Mouse (Mus musculus): ENCODE measurements around the gene A4gnt. TPM values are rescaled to one million over a fixed set of nuclear protein-coding genes. Genes with fewer than 3 reads are reported as not detected.
"Not testable (repeated sequence)": the region's sequence is repeated elsewhere in the genome, so short reads cannot be mapped to it uniquely, and the experiment has no call there.

A4gnt gene
- not detected in 2 replicates for polyA plus RNA-seq (2015; fragmentation: Nextera tagmentation; extraction: Ambion mirVana)

DNA sequence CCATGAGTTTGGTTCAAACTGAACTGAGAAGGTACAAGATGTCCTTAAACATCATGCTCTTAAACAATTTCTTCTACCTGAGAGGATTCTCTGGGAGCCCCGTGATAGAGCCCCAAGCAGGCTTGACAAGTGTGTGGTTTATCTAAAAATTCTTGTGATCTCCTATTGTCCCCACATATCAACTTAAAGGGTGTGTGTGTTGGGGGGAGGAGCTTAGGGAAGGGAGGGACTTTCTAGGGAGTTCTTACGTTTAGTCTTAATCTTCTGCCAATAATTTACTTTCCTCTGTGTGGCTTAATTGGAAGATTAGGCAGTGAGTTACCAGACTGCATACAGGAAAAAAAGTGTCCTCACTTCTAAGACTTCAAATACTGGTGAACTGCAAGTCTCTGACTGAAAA is at the start of gene A4gnt:
A4gnt (plus strand) TSS at position 301 of the 400 bp plus-strand sequence.
- Histone ChIP-seq H3K4me3 (replicated peaks) (no peak within 1 kb of the TSS), H3K9ac (replicated peaks) (no peak within 1 kb of the TSS), H3K4me1 (no peaks in the 10 kb centered on the region), H3K9me3 (replicated peaks) (no peaks in the 10 kb centered on the region), H3K4me2 (no peak within 1 kb of the TSS), H3K27ac (replicated peaks) (no peak within 1 kb of the TSS), H3K36me3 (no peaks in the 10 kb centered on the region), H3K27me3 (replicated peaks) (no peaks in the 10 kb centered on the region)
- 61% methylated on average over 2 of the region's 2 CpGs for WGBS
- no peak for ATAC-seq (ENCODE audit: low FRiP score)

DNA sequence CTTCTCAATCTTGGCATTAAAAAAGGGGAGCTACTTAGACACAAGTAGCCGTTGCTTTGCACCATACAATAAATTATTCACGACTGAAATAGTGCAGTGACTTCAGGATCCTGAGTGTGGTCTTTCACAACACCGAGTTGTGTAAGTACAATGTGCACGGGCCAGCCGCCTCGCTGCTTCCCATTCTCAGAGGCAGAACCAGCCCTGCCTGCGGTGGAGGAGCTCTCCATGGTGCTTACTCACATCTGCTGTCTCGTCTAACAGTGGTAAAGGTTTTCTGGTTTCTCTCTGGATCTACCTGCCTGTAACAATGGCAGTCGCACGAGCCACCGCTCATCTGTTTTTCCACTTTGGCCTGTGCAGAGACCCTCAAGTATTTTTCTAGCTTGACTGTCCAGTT is 48.6 kb upstream of the A4gnt start:
- Histone ChIP-seq H3K4me3 (replicated peaks) (no peak overlapping the region), H3K4me1 (peaks cover 21% of the 10 kb centered on the region), H3K4me2 (no peak overlapping the region), H3K36me3 (no peaks in the 10 kb centered on the region), H3K27me3 (replicated peaks) (no peaks in the 10 kb centered on the region), H3K27ac (replicated peaks) (no peak overlapping the region), H3K9ac (replicated peaks) (no peak overlapping the region), H3K9me3 (replicated peaks) (no peaks in the 10 kb centered on the region)
- ATAC-seq (ENCODE audit: low FRiP score), result no peak
- 32% methylated on average over 11 of the region's 11 CpGs for WGBS

GRCm38 (mm10) chr9:99568023-99568346 is 44.3 kb upstream of the A4gnt start:
- Histone ChIP-seq H3K4me3 (replicated peaks) (peak overlapping the region; percentile 63), H3K9me3 (replicated peaks) (no peaks in the 10 kb centered on the region), H3K27ac (replicated peaks) (peak overlapping the region; percentile 96), H3K27me3 (replicated peaks) (peaks cover 8% of the 10 kb centered on the region; the same call in 1 of the 2 replicates), H3K4me1 (peaks cover 26% of the 10 kb centered on the region), H3K4me2 (peak overlapping the region; percentile 73), H3K9ac (replicated peaks) (peak overlapping the region; percentile 63), H3K36me3 (no peaks in the 10 kb centered on the region)
- ATAC-seq (ENCODE audit: low FRiP score), result peak; percentile 66
- under 1% methylated on average over 15 of the region's 15 CpGs for WGBS

DNA sequence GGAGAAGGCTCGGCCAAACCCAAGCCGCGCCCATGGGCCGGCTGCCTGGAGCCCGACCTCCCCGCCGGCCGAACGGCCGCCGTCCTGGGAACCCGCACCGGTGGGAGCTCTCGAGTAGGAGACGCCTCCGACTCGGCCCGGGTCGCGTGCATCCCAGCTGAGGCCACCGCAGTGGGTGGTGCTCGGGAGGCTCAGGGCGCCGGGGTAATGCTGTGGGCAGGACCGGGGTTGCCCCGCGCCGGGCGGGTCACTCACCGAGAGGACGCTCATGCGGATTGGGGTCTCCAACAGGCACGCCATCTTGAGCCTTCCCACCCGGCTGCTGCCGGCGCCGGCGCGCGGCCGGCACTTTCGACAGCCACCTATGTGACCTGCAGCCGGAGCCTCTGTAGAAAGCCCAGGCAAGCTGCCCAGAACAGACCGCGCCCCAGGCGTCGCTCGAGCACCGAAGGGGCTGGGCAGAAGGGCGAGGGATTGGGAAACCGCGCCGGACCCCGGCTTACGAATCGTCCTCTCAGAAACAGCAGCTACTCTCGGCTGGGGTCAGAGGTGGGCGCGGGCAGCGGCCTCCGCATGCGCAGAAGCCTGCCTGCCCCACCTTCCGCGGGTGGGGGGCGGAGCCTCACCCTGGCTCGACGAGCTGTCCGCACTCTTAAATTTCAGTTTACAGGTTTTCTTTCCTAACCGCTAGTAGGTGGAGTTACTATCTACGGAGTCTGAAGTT is 43.8 kb upstream of the A4gnt start, which contains the start of gene Armc8:
Armc8 (minus strand) TSS at position 553 of the 724 bp plus-strand sequence.
- peak within 1 kb of the TSS; percentile 73 for H3K4me2 ChIP-seq
- H3K9ac ChIP-seq (replicated peaks), result peak within 1 kb of the TSS; percentile 63
- peak; percentile 96 for ATAC-seq (ENCODE audit: low FRiP score)
- WGBS, result 1% methylated on average over 70 of the region's 70 CpGs
- peak within 1 kb of the TSS; percentile 96 for H3K27ac ChIP-seq (replicated peaks)
- peak within 1 kb of the TSS; percentile 63 for H3K4me3 ChIP-seq (replicated peaks)
- H3K27me3 ChIP-seq (replicated peaks), result peaks cover 9% of the 10 kb centered on the region; the same call in 1 of the 2 replicates
- H3K9me3 ChIP-seq (replicated peaks), result no peaks in the 10 kb centered on the region
- H3K4me1 ChIP-seq, result peaks cover 26% of the 10 kb centered on the region
- H3K36me3 ChIP-seq, result no peaks in the 10 kb centered on the region

- peak overlapping the region; percentile 63 for H3K4me3 ChIP-seq (replicated peaks)
- peaks cover 9% of the 10 kb centered on the region; the same call in 1 of the 2 replicates for H3K27me3 ChIP-seq (replicated peaks)
- H3K27ac ChIP-seq (replicated peaks), result peak overlapping the region; percentile 96
- peak; percentile 60 for ATAC-seq (ENCODE audit: low FRiP score)
- H3K9ac ChIP-seq (replicated peaks), result peak overlapping the region; percentile 63
- H3K36me3 ChIP-seq, result no peaks in the 10 kb centered on the region
- peaks cover 23% of the 10 kb centered on the region for H3K4me1 ChIP-seq
- peak overlapping the region; percentile 73 for H3K4me2 ChIP-seq
- no peaks in the 10 kb centered on the region for H3K9me3 ChIP-seq (replicated peaks)
- WGBS, result under 1% methylated on average over 9 of the region's 9 CpGs
Observed at GRCm38 (mm10) chr9:99569071-99569397, 43.3 kb upstream of the A4gnt start.

DNA sequence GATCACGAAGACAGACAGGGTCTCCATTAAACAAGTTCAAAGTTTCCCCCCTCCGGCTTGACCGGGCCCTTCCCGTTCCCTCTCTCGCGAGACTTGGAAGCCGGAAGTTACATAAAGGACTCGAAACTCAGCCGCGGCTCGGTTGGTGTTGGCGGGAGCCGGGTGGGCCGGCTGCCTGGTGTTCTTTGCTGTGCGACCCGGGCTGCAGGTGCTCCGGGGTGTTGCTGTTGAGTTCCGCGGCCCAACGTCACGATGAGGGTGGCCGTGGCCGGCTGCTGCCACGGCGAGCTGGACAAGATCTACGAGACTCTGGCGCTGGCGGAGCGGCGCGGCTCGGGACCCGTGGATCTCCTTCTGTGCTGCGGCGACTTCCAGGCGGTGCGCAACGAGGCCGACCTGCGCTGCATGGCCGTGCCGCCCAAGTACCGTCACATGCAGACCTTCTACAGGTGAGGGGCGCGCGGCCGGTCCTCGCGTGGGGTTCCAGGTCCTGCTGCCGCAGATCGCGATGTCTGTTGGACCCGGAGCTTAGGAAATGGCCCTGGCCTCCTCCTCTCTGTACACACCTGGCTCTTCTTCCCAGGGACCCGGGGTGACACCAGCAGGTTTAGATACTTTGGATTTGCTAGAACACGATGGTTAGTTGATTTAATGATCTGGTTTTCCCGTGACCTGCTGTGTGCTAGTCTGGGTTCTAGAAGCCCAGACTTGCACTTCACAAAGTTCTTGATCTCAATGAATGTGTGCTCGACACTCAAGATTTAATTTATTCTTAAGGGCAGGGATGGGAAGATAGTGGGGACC is 36.4 kb upstream of the A4gnt start, which contains the start of gene Dbr1:
Dbr1 (plus strand) TSS at position 123 of the 804 bp plus-strand sequence.
- H3K9me3 ChIP-seq (replicated peaks), result no peaks in the 10 kb centered on the region
- peak within 1 kb of the TSS; percentile 89 for H3K9ac ChIP-seq (replicated peaks)
- H3K4me3 ChIP-seq (replicated peaks), result peak within 1 kb of the TSS; percentile 90
- peak within 1 kb of the TSS; percentile 75 for H3K27ac ChIP-seq (replicated peaks)
- peak within 1 kb of the TSS; percentile 64 for H3K4me2 ChIP-seq
- peaks cover 17% of the 10 kb centered on the region for H3K4me1 ChIP-seq
- ATAC-seq (ENCODE audit: low FRiP score), result peak; percentile 96
- peaks cover 8% of the 10 kb centered on the region; the same call in 1 of the 2 replicates for H3K36me3 ChIP-seq
- WGBS, result under 1% methylated on average over 57 of the region's 57 CpGs
- H3K27me3 ChIP-seq (replicated peaks), result peaks cover 9% of the 10 kb centered on the region; the same call in 1 of the 2 replicates

- no peaks in the 10 kb centered on the region for H3K9me3 ChIP-seq (replicated peaks)
- H3K4me2 ChIP-seq, result no peak overlapping the region
- no peaks in the 10 kb centered on the region for H3K27me3 ChIP-seq (replicated peaks)
- ATAC-seq (ENCODE audit: low FRiP score), result no peak
- no peak overlapping the region for H3K4me3 ChIP-seq (replicated peaks)
- H3K36me3 ChIP-seq, result peaks cover 45% of the 10 kb centered on the region
- no peak overlapping the region for H3K9ac ChIP-seq (replicated peaks)
- no peak overlapping the region for H3K27ac ChIP-seq (replicated peaks)
- WGBS, result 50% methylated on average over 2 of the region's 2 CpGs
- H3K4me1 ChIP-seq, result peaks cover 17% of the 10 kb centered on the region
Observed at GRCm38 (mm10) chr9:99580655-99581054, 31.6 kb upstream of the A4gnt start.

DNA sequence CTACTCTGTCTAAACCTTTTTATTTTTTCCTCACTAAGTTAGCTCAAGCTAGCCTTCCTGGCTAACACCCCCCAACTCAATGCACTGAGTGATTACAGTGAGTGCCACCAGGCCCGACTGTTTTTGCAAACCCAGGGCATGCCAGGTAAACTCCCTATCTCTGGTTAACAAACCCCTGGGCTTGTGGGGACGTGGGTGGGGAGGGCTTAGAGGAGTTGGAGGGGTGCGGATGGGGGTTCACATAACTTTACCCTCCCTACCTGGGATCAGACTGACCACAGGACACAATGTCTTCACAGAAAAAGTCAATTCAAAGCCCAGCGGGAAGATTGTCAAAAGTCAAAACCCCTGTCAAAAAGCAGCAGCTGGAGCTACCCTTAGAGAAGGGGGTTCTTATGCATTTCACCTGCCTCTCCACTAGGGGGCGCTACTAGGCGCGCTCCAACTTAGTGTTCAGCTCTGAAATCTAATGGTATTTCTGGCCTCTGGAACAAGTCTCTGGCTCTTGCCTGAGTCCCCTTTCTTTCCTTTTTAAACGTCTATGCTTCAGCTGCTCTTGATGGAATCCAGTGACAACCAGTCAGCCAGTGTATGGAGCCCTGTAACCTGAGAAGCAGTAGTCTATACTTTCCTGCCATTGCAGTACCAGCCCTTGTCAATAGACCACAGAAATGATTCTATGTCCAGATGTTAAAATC is 24.6 kb upstream of the A4gnt start:
- no peak for ATAC-seq (ENCODE audit: low FRiP score)
- Histone ChIP-seq H3K9me3 (replicated peaks) (no peaks in the 10 kb centered on the region), H3K9ac (replicated peaks) (no peak overlapping the region), H3K4me2 (no peak overlapping the region), H3K27ac (replicated peaks) (no peak overlapping the region), H3K4me3 (replicated peaks) (no peak overlapping the region), H3K27me3 (replicated peaks) (0 out of 2 replicates have a peak, but pooled peaks cover 3% of the 10 kb centered on the region), H3K36me3 (peaks cover 23% of the 10 kb centered on the region), H3K4me1 (no peaks in the 10 kb centered on the region)
- WGBS, result 30% methylated on average over 8 of the region's 8 CpGs

GRCm38 (mm10) chr9:99591144-99591543 is 21.2 kb upstream of the A4gnt start:
- whole genome bisulfite sequencing, result 83% methylated on average over 8 of the region's 8 CpGs
- no peak for ATAC-seq (ENCODE audit: low FRiP score)
- H3K36me3 ChIP-seq, result no peaks in the 10 kb centered on the region

GRCm38 (mm10) chr9:99599127-99599526 is 13.2 kb upstream of the A4gnt start:
- H3K27me3 ChIP-seq (replicated peaks); H3K36me3 ChIP-seq; H3K4me3 ChIP-seq (replicated peaks); ATAC-seq (ENCODE audit: low FRiP score); H3K9me3 ChIP-seq (replicated peaks); H3K4me1 ChIP-seq; H3K27ac ChIP-seq (replicated peaks); H3K4me2 ChIP-seq; H3K9ac ChIP-seq (replicated peaks): not testable (repeated sequence)
- 95% methylated on average over 6 of the region's 6 CpGs for WGBS

More at GRCm38 (mm10) chr9:99591144-99591543, 21.2 kb upstream of the A4gnt start:
- Histone ChIP-seq H3K4me2 (no peak overlapping the region), H3K27ac (replicated peaks) (no peak overlapping the region), H3K4me1 (no peaks in the 10 kb centered on the region), H3K9ac (replicated peaks) (no peak overlapping the region), H3K9me3 (replicated peaks) (no peaks in the 10 kb centered on the region), H3K4me3 (replicated peaks) (no peak overlapping the region), H3K27me3 (replicated peaks) (0 out of 2 replicates have a peak, but pooled peaks cover 3% of the 10 kb centered on the region)

- Histone ChIP-seq H3K27me3 (replicated peaks) (no peaks in the 10 kb centered on the region), H3K36me3 (no peaks in the 10 kb centered on the region), H3K9me3 (replicated peaks) (no peaks in the 10 kb centered on the region), H3K9ac (replicated peaks) (no peak overlapping the region), H3K4me3 (replicated peaks) (no peak overlapping the region), H3K4me1 (no peaks in the 10 kb centered on the region), H3K27ac (replicated peaks) (no peak overlapping the region), H3K4me2 (no peak overlapping the region)
- ATAC-seq (ENCODE audit: low FRiP score), result no peak
- 90% methylated on average over 2 of the region's 2 CpGs for WGBS
Observed at GRCm38 (mm10) chr9:99603566-99603965, 8.7 kb upstream of the A4gnt start.
